Mouse (Mus musculus): ENCODE data around the gene Chmp6. TPM values are rescaled to one million over a fixed set of nuclear protein-coding genes. Genes with fewer than 3 reads are reported as not detected.

Chmp6 gene
- polyA plus RNA-seq, 1 experiment from 2014 or later = 77.9 TPM

GRCm38 (mm10) chr11:119935457-119935856 lies 22.2 kb downstream of the Chmp6 start:
- H3K4me1 ChIP-seq (ENCODE audit: control insufficient read depth, insufficient read depth, low read length) = peaks cover 40% of the 10 kb centered on the region
- H3K27me3 ChIP-seq (replicated peaks; ENCODE audit: control insufficient read depth, insufficient read depth, low read length) = no peaks in the 10 kb centered on the region
- no peak overlapping the region for H3K27ac ChIP-seq (replicated peaks; ENCODE audit: low read depth, low read length)
- no peak overlapping the region for H3K4me2 ChIP-seq (ENCODE audit: low read depth, low read length)
- DNase-seq (ENCODE audit: low spot score) (peak; percentile 80), ATAC-seq (ENCODE audit: low read depth) (no peak)
- 24% methylated on average over 6 of the region's 6 CpGs for WGBS
- H3K36me3 ChIP-seq (ENCODE audit: control insufficient read depth, insufficient read depth, low read length) = no peaks in the 10 kb centered on the region
- 0 out of 2 replicates have a peak, but pooled peaks cover 5% of the 10 kb centered on the region for H3K9me3 ChIP-seq (ENCODE audit: control insufficient read depth, low read length)
- H3K4me3 ChIP-seq (ENCODE audit: low read depth, low read length) = no peak overlapping the region
- H3K9ac ChIP-seq (ENCODE audit: low read depth, low read length) = no peak overlapping the region

GRCm38 (mm10) chr11:119936456-119936855 lies 23.2 kb downstream of the Chmp6 start:
- Histone ChIP-seq H3K27ac (replicated peaks; ENCODE audit: low read depth, low read length) (peak overlapping the region; percentile 71), H3K27me3 (replicated peaks; ENCODE audit: control insufficient read depth, insufficient read depth, low read length) (no peaks in the 10 kb centered on the region), H3K9me3 (ENCODE audit: control insufficient read depth, low read length) (no peaks in the 10 kb centered on the region), H3K4me1 (ENCODE audit: control insufficient read depth, insufficient read depth, low read length) (peaks cover 45% of the 10 kb centered on the region), H3K9ac (ENCODE audit: low read depth, low read length) (no peak overlapping the region), H3K4me2 (ENCODE audit: low read depth, low read length) (peak overlapping the region; percentile 25; the same call in 1 of the 2 replicates), H3K4me3 (ENCODE audit: low read depth, low read length) (no peak overlapping the region), H3K36me3 (ENCODE audit: control insufficient read depth, insufficient read depth, low read length) (no peaks in the 10 kb centered on the region)
- DNase-seq (ENCODE audit: low spot score) (no peak), ATAC-seq (ENCODE audit: low read depth) (no peak)
- 44% methylated on average over 2 of the region's 2 CpGs for WGBS

- DNase-seq (ENCODE audit: low spot score) (peak; percentile 83), ATAC-seq (ENCODE audit: low read depth) (peak; percentile 71)
- Histone ChIP-seq H3K9me3 (ENCODE audit: control insufficient read depth, low read length) (no peaks in the 10 kb centered on the region), H3K4me2 (ENCODE audit: low read depth, low read length) (peak overlapping the region; percentile 25), H3K9ac (ENCODE audit: low read depth, low read length) (0 out of 2 replicates have a peak overlapping the region, but pooled peaks have one; percentile 7), H3K4me1 (ENCODE audit: control insufficient read depth, insufficient read depth, low read length) (peaks cover 49% of the 10 kb centered on the region), H3K36me3 (ENCODE audit: control insufficient read depth, insufficient read depth, low read length) (no peaks in the 10 kb centered on the region), H3K27ac (replicated peaks; ENCODE audit: low read depth, low read length) (peak overlapping the region; percentile 71), H3K27me3 (replicated peaks; ENCODE audit: control insufficient read depth, insufficient read depth, low read length) (no peaks in the 10 kb centered on the region), H3K4me3 (ENCODE audit: low read depth, low read length) (no peak overlapping the region)
- 29% methylated on average over 12 of the region's 12 CpGs for WGBS
Observed at GRCm38 (mm10) chr11:119937216-119937615, 24.0 kb downstream of the Chmp6 start.

- no peaks in the 10 kb centered on the region for H3K27me3 ChIP-seq (replicated peaks; ENCODE audit: control insufficient read depth, insufficient read depth, low read length)
- no peak overlapping the region for H3K4me3 ChIP-seq (ENCODE audit: low read depth, low read length)
- DNase-seq (ENCODE audit: low spot score) (no peak), ATAC-seq (ENCODE audit: low read depth) (no peak)
- H3K9me3 ChIP-seq (ENCODE audit: control insufficient read depth, low read length) = no peaks in the 10 kb centered on the region
- H3K9ac ChIP-seq (ENCODE audit: low read depth, low read length) = 0 out of 2 replicates have a peak overlapping the region, but pooled peaks have one; percentile 7
- peaks cover 46% of the 10 kb centered on the region for H3K4me1 ChIP-seq (ENCODE audit: control insufficient read depth, insufficient read depth, low read length)
- H3K36me3 ChIP-seq (ENCODE audit: control insufficient read depth, insufficient read depth, low read length) = no peaks in the 10 kb centered on the region
- H3K27ac ChIP-seq (replicated peaks; ENCODE audit: low read depth, low read length) = peak overlapping the region; percentile 63
- H3K4me2 ChIP-seq (ENCODE audit: low read depth, low read length) = peak overlapping the region; percentile 25
- WGBS = 52% methylated on average over 19 of the region's 19 CpGs
Observed at GRCm38 (mm10) chr11:119937772-119938502, 24.7 kb downstream of the Chmp6 start.

- H3K27me3 ChIP-seq (replicated peaks; ENCODE audit: control insufficient read depth, insufficient read depth, low read length) = no peaks in the 10 kb centered on the region
- H3K4me3 ChIP-seq (ENCODE audit: low read depth, low read length) = no peak overlapping the region
- DNase-seq (ENCODE audit: low spot score) (no peak), ATAC-seq (ENCODE audit: low read depth) (no peak)
- H3K4me2 ChIP-seq (ENCODE audit: low read depth, low read length) = no peak overlapping the region
- 52% methylated on average over 8 of the region's 8 CpGs for WGBS
- H3K9me3 ChIP-seq (ENCODE audit: control insufficient read depth, low read length) = no peaks in the 10 kb centered on the region
- H3K4me1 ChIP-seq (ENCODE audit: control insufficient read depth, insufficient read depth, low read length) = peaks cover 46% of the 10 kb centered on the region
- H3K9ac ChIP-seq (ENCODE audit: low read depth, low read length) = 0 out of 2 replicates have a peak overlapping the region, but pooled peaks have one; percentile 15
- H3K36me3 ChIP-seq (ENCODE audit: control insufficient read depth, insufficient read depth, low read length) = no peaks in the 10 kb centered on the region
- no peak overlapping the region for H3K27ac ChIP-seq (replicated peaks; ENCODE audit: low read depth, low read length)
Observed at GRCm38 (mm10) chr11:119939073-119939710, 26.0 kb downstream of the Chmp6 start.

GRCm38 (mm10) chr11:119939711-119940106 lies 26.5 kb downstream of the Chmp6 start:
- no peak overlapping the region for H3K27ac ChIP-seq (replicated peaks; ENCODE audit: low read depth, low read length)
- H3K4me3 ChIP-seq (ENCODE audit: low read depth, low read length) = no peak overlapping the region
- H3K27me3 ChIP-seq (replicated peaks; ENCODE audit: control insufficient read depth, insufficient read depth, low read length) = no peaks in the 10 kb centered on the region
- H3K4me2 ChIP-seq (ENCODE audit: low read depth, low read length) = no peak overlapping the region
- peaks cover 51% of the 10 kb centered on the region for H3K4me1 ChIP-seq (ENCODE audit: control insufficient read depth, insufficient read depth, low read length)
- peak overlapping the region; percentile 15; the same call in 1 of the 2 replicates for H3K9ac ChIP-seq (ENCODE audit: low read depth, low read length)
- 48% methylated on average over 4 of the region's 4 CpGs for WGBS
- H3K36me3 ChIP-seq (ENCODE audit: control insufficient read depth, insufficient read depth, low read length) = no peaks in the 10 kb centered on the region
- DNase-seq (ENCODE audit: low spot score) = no peak
- ATAC-seq (ENCODE audit: low read depth) = no peak
- H3K9me3 ChIP-seq (ENCODE audit: control insufficient read depth, low read length) = no peaks in the 10 kb centered on the region

- DNase-seq (ENCODE audit: low spot score) (no peak), ATAC-seq (ENCODE audit: low read depth) (no peak)
- H3K4me2 ChIP-seq (ENCODE audit: low read depth, low read length) = no peak overlapping the region
- no peak overlapping the region for H3K27ac ChIP-seq (replicated peaks; ENCODE audit: low read depth, low read length)
- WGBS = 43% methylated on average over 11 of the region's 11 CpGs
- no peaks in the 10 kb centered on the region for H3K36me3 ChIP-seq (ENCODE audit: control insufficient read depth, insufficient read depth, low read length)
- no peaks in the 10 kb centered on the region for H3K9me3 ChIP-seq (ENCODE audit: control insufficient read depth, low read length)
- no peaks in the 10 kb centered on the region for H3K27me3 ChIP-seq (replicated peaks; ENCODE audit: control insufficient read depth, insufficient read depth, low read length)
- H3K4me1 ChIP-seq (ENCODE audit: control insufficient read depth, insufficient read depth, low read length) = peaks cover 55% of the 10 kb centered on the region
- no peak overlapping the region for H3K4me3 ChIP-seq (ENCODE audit: low read depth, low read length)
- H3K9ac ChIP-seq (ENCODE audit: low read depth, low read length) = 0 out of 2 replicates have a peak overlapping the region, but pooled peaks have one; percentile 15
Observed at GRCm38 (mm10) chr11:119940142-119940541, 26.9 kb downstream of the Chmp6 start.

GRCm38 (mm10) chr11:119941794-119942193 lies 28.6 kb downstream of the Chmp6 start:
- H3K9ac ChIP-seq (ENCODE audit: low read depth, low read length) = peak overlapping the region; percentile 71

More at GRCm38 (mm10) chr11:119941794-119942193, 28.6 kb downstream of the Chmp6 start:
- H3K36me3 ChIP-seq (ENCODE audit: control insufficient read depth, insufficient read depth, low read length) = no peaks in the 10 kb centered on the region
- ATAC-seq (ENCODE audit: low read depth) (no peak), DNase-seq (ENCODE audit: low spot score) (no peak)
- peak overlapping the region; percentile 70 for H3K4me3 ChIP-seq (ENCODE audit: low read depth, low read length)
- 0 out of 2 replicates have a peak overlapping the region, but pooled peaks have one; percentile 81 for H3K27ac ChIP-seq (replicated peaks; ENCODE audit: low read depth, low read length)
- no peaks in the 10 kb centered on the region for H3K27me3 ChIP-seq (replicated peaks; ENCODE audit: control insufficient read depth, insufficient read depth, low read length)
- no peaks in the 10 kb centered on the region for H3K9me3 ChIP-seq (ENCODE audit: control insufficient read depth, low read length)
- whole genome bisulfite sequencing = 4% methylated on average over 8 of the region's 8 CpGs
- H3K4me1 ChIP-seq (ENCODE audit: control insufficient read depth, insufficient read depth, low read length) = peaks cover 52% of the 10 kb centered on the region
- H3K4me2 ChIP-seq (ENCODE audit: low read depth, low read length) = peak overlapping the region; percentile 78

Data from embryonic facial prominence, embryonic 14.5 days (tissue).